Mouse (Mus musculus): ENCODE data around the gene Tbc1d10b. TPM values are rescaled to one million over a fixed set of nuclear protein-coding genes. Genes with fewer than 3 reads are reported as not detected.
"Not testable (repeated sequence)": the region's sequence is repeated elsewhere in the genome, so short reads cannot be mapped to it uniquely, and the experiment has no call there.

Gene Tbc1d10b
- polyA plus RNA-seq, 1 experiment = 62.8 TPM

DNA sequence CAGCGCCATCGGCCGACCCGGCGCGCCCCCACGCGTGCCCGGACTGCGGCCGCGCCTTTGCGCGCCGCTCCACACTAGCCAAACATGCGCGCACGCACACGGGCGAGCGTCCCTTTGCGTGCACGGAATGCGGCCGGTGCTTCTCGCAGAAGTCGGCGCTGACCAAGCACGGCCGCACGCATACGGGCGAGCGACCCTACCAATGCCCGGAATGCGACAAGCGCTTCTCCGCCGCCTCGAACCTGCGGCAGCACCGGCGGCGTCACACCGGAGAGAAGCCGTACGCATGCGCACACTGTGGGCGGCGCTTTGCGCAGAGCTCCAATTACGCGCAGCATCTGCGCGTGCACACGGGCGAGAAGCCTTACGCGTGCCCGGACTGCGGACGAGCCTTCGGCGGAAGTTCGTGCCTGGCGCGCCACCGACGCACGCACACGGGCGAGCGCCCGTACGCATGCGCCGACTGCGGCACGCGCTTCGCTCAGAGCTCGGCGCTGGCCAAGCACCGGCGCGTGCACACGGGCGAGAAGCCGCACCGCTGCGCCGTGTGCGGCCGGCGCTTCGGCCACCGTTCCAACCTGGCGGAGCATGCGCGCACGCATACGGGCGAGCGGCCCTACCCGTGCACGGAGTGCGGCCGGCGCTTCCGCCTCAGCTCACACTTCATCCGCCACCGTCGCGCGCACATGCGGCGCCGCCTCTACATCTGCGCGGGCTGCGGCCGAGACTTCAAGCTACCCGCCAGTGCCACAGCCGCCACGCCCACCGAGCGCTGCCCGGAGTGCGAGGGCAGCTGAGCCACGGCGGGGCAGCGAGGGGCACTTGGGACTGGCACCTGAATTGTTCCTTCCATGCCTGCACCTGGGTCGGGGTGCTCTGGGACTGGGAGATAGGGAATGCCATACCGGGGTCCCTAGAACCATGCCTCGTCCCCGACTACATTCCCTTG, 45.8 kb upstream of the Tbc1d10b start:
- Histone ChIP-seq H3K36me3 (ENCODE audit: control insufficient read depth, insufficient read depth) (no peaks in the 10 kb centered on the region), H3K27me3 (ENCODE audit: control insufficient read depth, insufficient read depth, insufficient read length) (no peaks in the 10 kb centered on the region), H3K4me3 (peak overlapping the region; percentile 23), H3ac (ENCODE audit: control insufficient read depth, insufficient read length) (peak overlapping the region; percentile 42), H3K79me2 (ENCODE audit: control insufficient read depth, insufficient read depth) (no peaks in the 10 kb centered on the region), H3K4me2 (ENCODE audit: low read depth) (peak overlapping the region; percentile 92)
- TF ChIP-seq CEBPB (IDR thresholded peaks at IDR 0.05; ENCODE audit: insufficient read depth, poor library complexity, severe bottlenecking) = no peak
- no peak for TF ChIP-seq REST (IDR thresholded peaks at IDR 0.05; ENCODE audit: insufficient read depth, insufficient read length)
- TF ChIP-seq TCF3 (IDR thresholded peaks at IDR 0.05; ENCODE audit: insufficient read length, low read depth) = no peak
- no peak for TF ChIP-seq MAX (IDR thresholded peaks at IDR 0.05; ENCODE audit: low read depth)
- TF ChIP-seq TCF12 (IDR thresholded peaks at IDR 0.05; ENCODE audit: insufficient read depth, poor library complexity, severe bottlenecking) = no peak
- TF ChIP-seq MYOD1 (IDR thresholded peaks at IDR 0.05; ENCODE audit: control insufficient read depth in 1 of 3, insufficient read length in 2 of 3, low read depth in 2 of 3) = no peak
- peak; percentile 93 for TF ChIP-seq POLR2AphosphoS2 (IDR thresholded peaks at IDR 0.05; ENCODE audit: insufficient read length, low read depth)
- TF ChIP-seq SRF (IDR thresholded peaks at IDR 0.05; ENCODE audit: control insufficient read depth, insufficient read length, low read depth) = peak; percentile 46
- TF ChIP-seq E2F4 (IDR thresholded peaks at IDR 0.05; ENCODE audit: insufficient read depth) = peak; percentile 74
- peak; percentile 78 for TF ChIP-seq POLR2A (IDR thresholded peaks at IDR 0.05; ENCODE audit: insufficient read length, low read depth)
- no peak for TF ChIP-seq USF1 (IDR thresholded peaks at IDR 0.05; ENCODE audit: low read depth)
- TF ChIP-seq MYOG (IDR thresholded peaks at IDR 0.05; ENCODE audit: control insufficient read depth in 1 of 3, insufficient read depth in 1 of 3, insufficient read length in 2 of 3, low read depth in 2 of 3) = peak in 1 of 3 experiments; percentile 21

DNA sequence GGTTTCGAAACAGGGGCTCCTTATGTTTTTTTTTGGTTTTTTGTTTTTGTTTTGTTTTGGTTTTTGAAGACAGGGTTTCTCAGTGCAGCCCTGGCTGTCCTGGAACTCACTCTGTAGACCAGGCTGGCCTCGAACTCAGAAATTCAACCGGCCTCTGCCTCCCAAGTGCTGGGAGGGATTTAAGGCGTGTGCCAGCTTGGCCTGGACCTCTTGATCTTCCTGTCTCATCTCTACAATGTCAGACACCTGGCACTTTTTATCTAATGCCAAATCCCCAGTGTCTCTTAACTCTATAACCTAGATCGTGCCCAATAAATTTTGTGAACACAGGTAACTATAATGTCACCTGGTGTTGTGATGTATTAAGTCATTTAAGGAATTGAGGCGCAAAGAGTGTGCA, 45.1 kb upstream of the Tbc1d10b start:
- peak overlapping the region; percentile 92 for H3K4me2 ChIP-seq (ENCODE audit: low read depth)
- TF ChIP-seq MYOG (IDR thresholded peaks at IDR 0.05; ENCODE audit: control insufficient read depth in 1 of 3, insufficient read depth in 1 of 3, insufficient read length in 2 of 3, low read depth in 2 of 3) (no peak), MYOD1 (IDR thresholded peaks at IDR 0.05; ENCODE audit: control insufficient read depth in 1 of 3, insufficient read length in 2 of 3, low read depth in 2 of 3) (no peak), CEBPB (IDR thresholded peaks at IDR 0.05; ENCODE audit: insufficient read depth, poor library complexity, severe bottlenecking) (no peak), USF1 (IDR thresholded peaks at IDR 0.05; ENCODE audit: low read depth) (no peak), POLR2A (IDR thresholded peaks at IDR 0.05; ENCODE audit: insufficient read length, low read depth) (no peak), POLR2AphosphoS2 (IDR thresholded peaks at IDR 0.05; ENCODE audit: insufficient read length, low read depth) (no peak), TCF3 (IDR thresholded peaks at IDR 0.05; ENCODE audit: insufficient read length, low read depth) (no peak), MAX (IDR thresholded peaks at IDR 0.05; ENCODE audit: low read depth) (no peak), E2F4 (IDR thresholded peaks at IDR 0.05; ENCODE audit: insufficient read depth) (no peak), REST (IDR thresholded peaks at IDR 0.05; ENCODE audit: insufficient read depth, insufficient read length) (no peak)
- peak overlapping the region; percentile 23 for H3K4me3 ChIP-seq

DNA sequence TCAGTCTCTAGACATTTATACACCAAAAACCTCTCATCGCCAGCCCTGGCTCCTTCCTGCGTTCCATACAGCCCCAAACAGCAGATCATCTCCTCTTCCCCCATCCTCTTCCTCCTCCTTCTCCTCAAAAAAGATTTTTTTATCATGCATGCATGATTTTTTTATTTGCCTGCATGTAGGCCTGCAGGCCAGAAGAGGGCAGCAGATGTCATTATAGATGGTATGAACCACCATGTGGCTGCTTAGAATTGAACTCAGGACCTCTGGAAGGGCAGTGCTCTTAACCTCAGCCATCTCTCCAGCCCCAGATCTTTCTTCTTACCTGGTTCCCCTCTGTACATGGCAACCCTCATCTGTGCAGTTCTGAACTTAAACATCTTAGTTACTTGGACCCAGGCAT, 44.1 kb upstream of the Tbc1d10b start:
- H3K4me2 ChIP-seq (ENCODE audit: low read depth) = no peak overlapping the region
- no peak overlapping the region for H3ac ChIP-seq (ENCODE audit: control insufficient read depth, insufficient read length)
- H3K4me3 ChIP-seq = no peak overlapping the region
- no peaks in the 10 kb centered on the region for H3K79me2 ChIP-seq (ENCODE audit: control insufficient read depth, insufficient read depth)
- H3K27me3 ChIP-seq (ENCODE audit: control insufficient read depth, insufficient read depth, insufficient read length) = no peaks in the 10 kb centered on the region
- H3K36me3 ChIP-seq (ENCODE audit: control insufficient read depth, insufficient read depth) = no peaks in the 10 kb centered on the region
- no peak for TF ChIP-seq USF1 (IDR thresholded peaks at IDR 0.05; ENCODE audit: low read depth)

More for the DNA sequence above, 45.1 kb upstream of the Tbc1d10b start:
- Histone ChIP-seq H3K36me3 (ENCODE audit: control insufficient read depth, insufficient read depth) (no peaks in the 10 kb centered on the region), H3ac (ENCODE audit: control insufficient read depth, insufficient read length) (peak overlapping the region; percentile 42), H3K27me3 (ENCODE audit: control insufficient read depth, insufficient read depth, insufficient read length) (no peaks in the 10 kb centered on the region), H3K79me2 (ENCODE audit: control insufficient read depth, insufficient read depth) (no peaks in the 10 kb centered on the region)

DNA sequence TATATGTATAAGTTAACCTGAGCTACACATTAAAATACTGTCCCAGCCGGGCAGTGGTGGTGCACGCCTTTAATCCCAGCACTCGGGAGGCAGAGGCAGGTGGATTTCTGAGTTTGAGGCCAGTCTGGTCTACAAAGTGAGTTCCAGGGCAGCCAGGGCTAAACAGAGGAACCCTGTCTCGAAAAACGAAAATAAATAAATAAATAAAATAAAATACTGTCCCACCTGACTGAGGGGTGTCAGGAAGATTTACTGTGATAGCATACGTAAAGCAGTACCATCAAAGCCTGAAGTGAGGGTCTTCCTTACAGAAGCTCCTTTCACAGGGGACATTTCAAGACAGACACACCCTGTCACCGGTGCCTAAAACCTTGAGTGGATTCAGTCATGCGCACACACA, 42.2 kb upstream of the Tbc1d10b start:
- not testable (repeated sequence) for H3K27me3 ChIP-seq (ENCODE audit: control insufficient read depth, insufficient read depth, insufficient read length); H3K4me3 ChIP-seq; H3K36me3 ChIP-seq (ENCODE audit: control insufficient read depth, insufficient read depth); H3ac ChIP-seq (ENCODE audit: control insufficient read depth, insufficient read length); H3K4me2 ChIP-seq (ENCODE audit: low read depth)
- peaks cover 13% of the 10 kb centered on the region for H3K79me2 ChIP-seq (ENCODE audit: control insufficient read depth, insufficient read depth)

DNA sequence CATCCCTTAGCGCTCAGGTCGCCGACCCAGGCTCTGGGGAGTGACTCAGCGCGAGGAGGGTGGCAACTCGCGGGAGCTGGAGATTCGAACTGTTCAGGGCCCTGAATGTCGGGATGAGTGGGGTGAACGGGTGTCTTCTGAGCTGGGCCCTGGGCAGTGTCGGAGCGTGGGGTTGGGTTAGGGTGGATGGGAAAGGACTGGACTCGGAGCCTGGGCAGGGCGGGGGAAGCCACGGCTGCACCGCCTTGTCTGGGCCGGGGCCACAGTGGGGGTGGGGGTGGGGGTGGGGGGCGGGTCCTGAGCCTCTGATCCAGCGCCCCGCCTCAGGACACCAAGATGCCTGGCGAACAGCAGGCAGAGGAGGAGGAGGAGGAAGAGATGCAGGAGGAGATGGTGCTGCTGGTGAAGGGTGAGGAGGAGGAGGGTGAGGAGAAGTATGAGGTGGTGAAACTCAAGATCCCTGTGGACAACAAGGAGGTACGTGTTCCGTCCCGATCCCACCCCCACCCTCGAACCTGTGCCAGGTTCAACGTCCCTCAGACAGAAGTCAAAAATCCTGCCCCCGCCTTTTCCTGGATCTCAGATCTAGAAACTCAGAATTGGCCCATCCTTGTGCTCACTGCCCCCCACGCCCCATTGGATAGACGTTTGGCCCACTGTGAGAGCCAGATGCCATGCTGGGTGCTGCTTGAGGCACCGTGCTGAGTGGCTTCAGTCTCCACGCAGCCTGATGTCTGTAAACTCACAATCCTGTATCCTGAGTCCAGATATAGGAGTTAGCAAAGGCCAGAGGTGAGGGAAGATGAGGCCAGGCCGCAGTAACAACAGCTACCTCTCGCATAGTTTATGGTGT, 36.6 kb upstream of the Tbc1d10b start:
- H3K4me2 ChIP-seq (ENCODE audit: low read depth) = peak overlapping the region; percentile 73
- no peaks in the 10 kb centered on the region for H3K36me3 ChIP-seq (ENCODE audit: control insufficient read depth, insufficient read depth)
- H3K4me3 ChIP-seq = peak overlapping the region; percentile 57
- TF ChIP-seq POLR2A (IDR thresholded peaks at IDR 0.05; ENCODE audit: insufficient read length, low read depth) (no peak), MAX (IDR thresholded peaks at IDR 0.05; ENCODE audit: low read depth) (no peak), POLR2AphosphoS2 (IDR thresholded peaks at IDR 0.05; ENCODE audit: insufficient read length, low read depth) (no peak), E2F4 (IDR thresholded peaks at IDR 0.05; ENCODE audit: insufficient read depth) (no peak), TCF12 (IDR thresholded peaks at IDR 0.05; ENCODE audit: insufficient read depth, poor library complexity, severe bottlenecking) (no peak), REST (IDR thresholded peaks at IDR 0.05; ENCODE audit: insufficient read depth, insufficient read length) (no peak), SRF (IDR thresholded peaks at IDR 0.05; ENCODE audit: control insufficient read depth, insufficient read length, low read depth) (no peak), MYOG (IDR thresholded peaks at IDR 0.05; ENCODE audit: control insufficient read depth in 1 of 3, insufficient read depth in 1 of 3, insufficient read length in 2 of 3, low read depth in 2 of 3) (no peak), CEBPB (IDR thresholded peaks at IDR 0.05; ENCODE audit: insufficient read depth, poor library complexity, severe bottlenecking) (no peak), MYOD1 (IDR thresholded peaks at IDR 0.05; ENCODE audit: control insufficient read depth in 1 of 3, insufficient read length in 2 of 3, low read depth in 2 of 3) (no peak), USF1 (IDR thresholded peaks at IDR 0.05; ENCODE audit: low read depth) (no peak), TCF3 (IDR thresholded peaks at IDR 0.05; ENCODE audit: insufficient read length, low read depth) (no peak)
- peak overlapping the region; percentile 84 for H3ac ChIP-seq (ENCODE audit: control insufficient read depth, insufficient read length)
- no peaks in the 10 kb centered on the region for H3K27me3 ChIP-seq (ENCODE audit: control insufficient read depth, insufficient read depth, insufficient read length)
- H3K79me2 ChIP-seq (ENCODE audit: control insufficient read depth, insufficient read depth) = peaks cover 18% of the 10 kb centered on the region

Measured in myocyte (in vitro differentiated cells).